Mouse (Mus musculus) E14TG2a.4 (cell line): ENCODE measurements at regions not wholly inside any gene's neighbourhood (a gene's known extent, or its start where the extent isn't known, plus 50 kb on each side); places are given as distances from the start of the nearest gene placed in this dataset.

Experiments
- CTCF ChIP-seq: conservative IDR thresholded peaks from 2 replicates; pipeline ENCODE4 v1.5.1; 2014; ENCODE audit warnings: low read length
- NANOG ChIP-seq: IDR thresholded peaks from 2 replicates; pipeline ENCODE4 v1.6.1; 2014; ENCODE audit warnings: borderline replicate concordance, low read length, mixed read lengths
- POU5F1 ChIP-seq: IDR thresholded peaks from 2 replicates; pipeline ENCODE4 v1.6.1; 2014; ENCODE audit warnings: low read length, borderline replicate concordance

- TF ChIP-seq CTCF (no peak), NANOG (no peak), POU5F1 (no peak)
Measured at GRCm38 (mm10) chr12:118701838-118702237, 144.3 kb upstream of the Sp8 start.
